Comparison of ENCODE assay signal across 28 mouse cellular contexts in the genomic region with DNA sequence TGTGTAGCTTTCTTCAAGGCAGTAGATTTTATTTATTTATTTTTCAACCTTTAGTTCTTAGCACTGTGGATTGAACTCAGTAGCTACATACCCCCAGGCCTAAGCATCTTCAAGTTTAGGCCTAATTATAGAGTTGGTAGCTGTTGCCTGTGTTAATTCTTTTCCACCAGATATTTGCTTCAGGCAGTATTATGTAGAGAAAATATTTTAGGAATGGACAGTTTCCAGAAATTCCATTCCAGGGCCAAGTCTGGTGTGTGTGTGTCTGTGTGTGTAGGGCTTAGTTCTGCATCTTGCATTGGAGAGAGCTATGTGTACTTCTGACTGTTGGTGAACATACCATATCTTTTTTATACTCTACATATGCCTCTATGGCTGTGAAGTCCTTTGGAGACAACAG. TPM values are rescaled to one million over a fixed set of nuclear protein-coding genes. Genes with fewer than 3 reads are reported as not detected.
A peak's percentile ranks its signal among the peaks of the same experiment; 100 is the strongest.
DNase-seq lines count a peak whose midpoint lies in the region; ATAC-seq and TF ChIP-seq lines count a peak whose summit lies in the region.
"Had no signal": no experiment of that assay in that cellular context is flagged by ENCODE, and none has a peak within 500 bp of the region (broad histone marks: within the 10 kb centered on the region; RNA-seq: fewer than 3 reads in every experiment).

No protein-coding gene starts in this region.

- no peaks in the 10 kb centered on the region for H3K27me3 ChIP-seq in intestine, embryonic 14.5 days (replicated peaks; ENCODE audit: control insufficient read depth, insufficient read depth, low read length)
- H3K27me3 ChIP-seq in intestine, postnatal 0 days (replicated peaks; ENCODE audit: control insufficient read depth, insufficient read depth, low read length), result no peaks in the 10 kb centered on the region
- H3K27me3 ChIP-seq in midbrain, embryonic 11.5 days (ENCODE audit: control insufficient read depth, insufficient read depth, low read length), result no peaks in the 10 kb centered on the region
- H3K27me3 ChIP-seq in midbrain, postnatal 0 days (ENCODE audit: insufficient read depth, low read length), result no peaks in the 10 kb centered on the region
- H3K27me3 ChIP-seq: embryonic facial prominence, embryonic 15.5 days; forebrain, embryonic 15.5 days; heart, embryonic 15.5 days; midbrain, embryonic 13.5 days; neural tube, embryonic 12.5 days had no signal

- ATAC-seq in intestine, embryonic 14.5 days (replicated peaks; ENCODE audit: low FRiP score, low TSS enrichment, low read depth), result no peak
- ATAC-seq in intestine, postnatal 0 days, result no peak
- no peak for ATAC-seq in midbrain, embryonic 11.5 days (ENCODE audit: low FRiP score)
- no peak for ATAC-seq in midbrain, postnatal 0 days (ENCODE audit: low FRiP score)
- ATAC-seq: forebrain, embryonic 15.5 days; hindbrain, embryonic 16.5 days; midbrain, embryonic 13.5 days had no signal

- DNase-seq in intestine, embryonic 14.5 days (ENCODE audit: low spot score), result no peak
- DNase-seq in midbrain, embryonic 11.5 days (ENCODE audit: low spot score, missing footprints), result peak; percentile 70
- no peak for DNase-seq in midbrain, postnatal 0 days (ENCODE audit: low spot score)
- peak; percentile 84 for DNase-seq in Muller cell, postnatal 12 days (ENCODE audit: inconsistent ontology term)
- DNase-seq in heart, adult 9 months (ENCODE audit: low spot score in 2 of 2), result no peak
- DNase-seq in gastrocnemius, postnatal 4 days (ENCODE audit: low spot score in 2 of 2), result no peak
- DNase-seq: adrenal gland, postnatal 14 days; cerebellum, adult 8-10 months; cerebellum, postnatal 36 days; embryo, embryonic 11 days; gastrocnemius, postnatal 14 days; heart, adult 2 months; heart, postnatal 4 days; kidney, adult 11 months; layer of hippocampus, adult 9-11 months; liver; lung, postnatal 14 days; retina, postnatal 1 day; spleen, adult 18-20 months had no signal

- no peak overlapping the region for H3K4me2 ChIP-seq in intestine, embryonic 14.5 days (ENCODE audit: low read length)
- no peak overlapping the region for H3K4me2 ChIP-seq in intestine, postnatal 0 days (replicated peaks; ENCODE audit: low read depth)
- no peak overlapping the region for H3K4me2 ChIP-seq in midbrain, embryonic 11.5 days
- H3K4me2 ChIP-seq in midbrain, postnatal 0 days (ENCODE audit: low read depth, low read length, poor library complexity, severe bottlenecking), result no peak overlapping the region
- H3K4me2 ChIP-seq: embryonic facial prominence, embryonic 15.5 days; forebrain, embryonic 15.5 days; heart, embryonic 15.5 days; midbrain, embryonic 13.5 days; neural tube, embryonic 12.5 days had no signal

- TF ChIP-seq CTCF in intestine, postnatal 0 days (IDR thresholded peaks at IDR 0.05; ENCODE audit: low read depth), result no peak
- TF ChIP-seq CTCF in midbrain, postnatal 0 days (IDR thresholded peaks at IDR 0.05), result no peak

- H3K27ac ChIP-seq in intestine, embryonic 14.5 days (ENCODE audit: low read depth), result 0 out of 2 replicates have a peak overlapping the region, but pooled peaks have one; percentile 27
- H3K27ac ChIP-seq in intestine, postnatal 0 days (ENCODE audit: low read depth, low read length), result no peak overlapping the region
- H3K27ac ChIP-seq in midbrain, embryonic 11.5 days (ENCODE audit: low read depth, low read length), result no peak overlapping the region
- no peak overlapping the region for H3K27ac ChIP-seq in midbrain, postnatal 0 days (ENCODE audit: low read depth, low read length)
- H3K27ac ChIP-seq: embryonic facial prominence, embryonic 15.5 days; forebrain, embryonic 15.5 days; heart, adult 2 months; heart, embryonic 15.5 days; kidney, postnatal 0 days; left cerebral cortex, adult 2 months; midbrain, embryonic 13.5 days; neural tube, embryonic 12.5 days had no signal

- H3K9me3 ChIP-seq in intestine, embryonic 14.5 days (ENCODE audit: control insufficient read depth, low read length), result no peaks in the 10 kb centered on the region
- no peaks in the 10 kb centered on the region for H3K9me3 ChIP-seq in intestine, postnatal 0 days (ENCODE audit: control insufficient read depth)
- H3K9me3 ChIP-seq in midbrain, embryonic 11.5 days (ENCODE audit: control insufficient read depth, low read length), result no peaks in the 10 kb centered on the region
- H3K9me3 ChIP-seq in midbrain, postnatal 0 days (ENCODE audit: low read length), result no peaks in the 10 kb centered on the region
- H3K9me3 ChIP-seq: embryonic facial prominence, embryonic 15.5 days; forebrain, embryonic 15.5 days; heart, embryonic 15.5 days; midbrain, embryonic 13.5 days; neural tube, embryonic 12.5 days had no signal

- H3K9ac ChIP-seq in intestine, embryonic 14.5 days (ENCODE audit: low read length), result no peak overlapping the region
- H3K9ac ChIP-seq in intestine, postnatal 0 days (ENCODE audit: low read depth, low read length), result no peak overlapping the region
- H3K9ac ChIP-seq in midbrain, embryonic 11.5 days (ENCODE audit: low read length), result no peak overlapping the region
- H3K9ac ChIP-seq in midbrain, postnatal 0 days (replicated peaks; ENCODE audit: low read length, poor library complexity, severe bottlenecking), result no peak overlapping the region
- H3K9ac ChIP-seq: embryonic facial prominence, embryonic 15.5 days; forebrain, embryonic 15.5 days; heart, embryonic 15.5 days; midbrain, embryonic 13.5 days; neural tube, embryonic 12.5 days had no signal

- no peaks in the 10 kb centered on the region for H3K36me3 ChIP-seq in intestine, embryonic 14.5 days (ENCODE audit: control insufficient read depth, insufficient read depth, low read length)
- H3K36me3 ChIP-seq in intestine, postnatal 0 days (ENCODE audit: control insufficient read depth, insufficient read depth), result no peaks in the 10 kb centered on the region
- no peaks in the 10 kb centered on the region for H3K36me3 ChIP-seq in midbrain, embryonic 11.5 days (ENCODE audit: control insufficient read depth, insufficient read depth, low read length)
- H3K36me3 ChIP-seq in midbrain, postnatal 0 days (ENCODE audit: insufficient read depth, low read length), result no peaks in the 10 kb centered on the region
- H3K36me3 ChIP-seq: embryonic facial prominence, embryonic 15.5 days; forebrain, embryonic 15.5 days; heart, embryonic 15.5 days; midbrain, embryonic 13.5 days; neural tube, embryonic 12.5 days had no signal

- H3K4me1 ChIP-seq in intestine, embryonic 14.5 days (replicated peaks; ENCODE audit: control insufficient read depth, insufficient read depth, low read length), result peaks cover 14% of the 10 kb centered on the region
- H3K4me1 ChIP-seq in intestine, postnatal 0 days (replicated peaks; ENCODE audit: control insufficient read depth, insufficient read depth, low read length), result 0 out of 2 replicates have a peak, but pooled peaks cover 2% of the 10 kb centered on the region
- 0 out of 2 replicates have a peak, but pooled peaks cover 2% of the 10 kb centered on the region for H3K4me1 ChIP-seq in midbrain, embryonic 11.5 days (ENCODE audit: control insufficient read depth, insufficient read depth, low read length)
- H3K4me1 ChIP-seq in midbrain, postnatal 0 days (ENCODE audit: insufficient read depth, low read length), result 0 out of 2 replicates have a peak, but pooled peaks cover 3% of the 10 kb centered on the region
- H3K4me1 ChIP-seq: neural tube, embryonic 12.5 days had no signal

- no peak overlapping the region for H3K4me3 ChIP-seq in intestine, embryonic 14.5 days (ENCODE audit: low read depth, low read length)
- H3K4me3 ChIP-seq in intestine, postnatal 0 days (ENCODE audit: low read depth, low read length), result no peak overlapping the region
- no peak overlapping the region for H3K4me3 ChIP-seq in midbrain, embryonic 11.5 days (ENCODE audit: low read depth, low read length)
- H3K4me3 ChIP-seq in midbrain, postnatal 0 days (ENCODE audit: low read depth, low read length), result no peak overlapping the region
- H3K4me3 ChIP-seq: embryonic facial prominence, embryonic 15.5 days; forebrain, embryonic 15.5 days; heart, adult 2 months; heart, embryonic 15.5 days; left cerebral cortex, adult 2 months; midbrain, embryonic 13.5 days; neural tube, embryonic 12.5 days had no signal

RNA-seq across cellular contexts. Expression of a gene that starts 3.0 kb away (rescaled TPM):
- polyA plus RNA-seq in intestine, embryonic 14.5 days (2014; fragmentation: Nextera tagmentation; extraction: Ambion mirVana), result 13.7 and 15.1 TPM in 2 replicates
- polyA plus RNA-seq in intestine, postnatal 0 days (2015; fragmentation: Nextera tagmentation; extraction: Ambion mirVana), result 7.7 and 9.2 TPM in 2 replicates
- polyA plus RNA-seq in midbrain, embryonic 11.5 days (2014; fragmentation: Nextera tagmentation; extraction: Ambion mirVana), result 6.4 and 7.6 TPM in 2 replicates
- 9.1 and 11.0 TPM in 2 replicates for total RNA-seq in midbrain, postnatal 0 days (2014; rRNA removed)
- polyA plus RNA-seq in midbrain, postnatal 0 days (2015; fragmentation: Nextera tagmentation; extraction: Ambion mirVana), result 6.8 and 7.3 TPM in 2 replicates
- 1 to 10 TPM; 2.4 to 2.9 TPM for total RNA-seq in gastrocnemius, postnatal 4 days (2021)

RNA-seq across cellular contexts. Expression of a gene that starts 45.5 kb away (rescaled TPM):
- 7.8 and 9.6 TPM in 2 replicates for polyA plus RNA-seq in intestine, embryonic 14.5 days (2014; fragmentation: Nextera tagmentation; extraction: Ambion mirVana)
- polyA plus RNA-seq in intestine, postnatal 0 days (2015; fragmentation: Nextera tagmentation; extraction: Ambion mirVana), result 3.2 and 4.0 TPM in 2 replicates
- polyA plus RNA-seq in midbrain, embryonic 11.5 days (2014; fragmentation: Nextera tagmentation; extraction: Ambion mirVana), result 5.0 and 6.0 TPM in 2 replicates
- total RNA-seq in midbrain, postnatal 0 days (2014; rRNA removed), result 3.0 and 3.5 TPM in 2 replicates
- polyA plus RNA-seq in midbrain, postnatal 0 days (2015; fragmentation: Nextera tagmentation; extraction: Ambion mirVana), result 3.5 and 5.4 TPM in 2 replicates
- 1 to 10 TPM; 2.1 to 3.4 TPM for total RNA-seq in gastrocnemius, postnatal 4 days (2021)

RNA-seq across cellular contexts. Expression of a gene that starts 58.2 kb away (rescaled TPM):
- 45.6 and 45.9 TPM in 2 replicates for polyA plus RNA-seq in intestine, embryonic 14.5 days (2014; fragmentation: Nextera tagmentation; extraction: Ambion mirVana)
- polyA plus RNA-seq in intestine, postnatal 0 days (2015; fragmentation: Nextera tagmentation; extraction: Ambion mirVana), result 30.2 and 30.5 TPM in 2 replicates
- polyA plus RNA-seq in midbrain, embryonic 11.5 days (2014; fragmentation: Nextera tagmentation; extraction: Ambion mirVana), result 57.6 and 61.2 TPM in 2 replicates
- 66.9 and 70.7 TPM in 2 replicates for total RNA-seq in midbrain, postnatal 0 days (2014; rRNA removed)
- polyA plus RNA-seq in midbrain, postnatal 0 days (2015; fragmentation: Nextera tagmentation; extraction: Ambion mirVana), result 35.3 and 41.8 TPM in 2 replicates
- 10 to 100 TPM; 36.9 to 42.3 TPM for total RNA-seq in gastrocnemius, postnatal 4 days (2021)

Comparison
In these comparisons a context has a peak if more than half of its experiments do, and no peak if none do; other contexts are left out.
1. DNase-seq: peak in midbrain, embryonic 11.5 days (single experiment) and Muller cell, postnatal 12 days (single experiment); none in intestine, embryonic 14.5 days (single experiment), midbrain, postnatal 0 days (single experiment), heart, adult 9 months (0 of 2) and gastrocnemius, postnatal 4 days (0 of 2).